Comparison of ENCODE assay signal across 15 mouse cellular contexts in genomic region chr17:86526016-86526415, GRCm38 (mm10). TPM values are rescaled to one million over a fixed set of nuclear protein-coding genes. Genes with fewer than 3 reads are reported as not detected.
"Had no signal": no experiment of that assay in that cellular context is flagged by ENCODE, and none has a peak within 500 bp of the region (broad histone marks: within the 10 kb centered on the region; RNA-seq: fewer than 3 reads in every experiment).

No protein-coding gene starts in this region.

- H3K36me3 ChIP-seq: intestine, embryonic 15.5 days; liver, embryonic 12.5 days; liver, embryonic 15.5 days; midbrain, embryonic 10.5 days; midbrain, embryonic 13.5 days had no signal

- H3K9ac ChIP-seq: intestine, embryonic 15.5 days; liver, embryonic 12.5 days; liver, embryonic 15.5 days; lung, embryonic 14.5 days; midbrain, embryonic 13.5 days had no signal

- H3K27me3 ChIP-seq: intestine, embryonic 15.5 days; liver, embryonic 12.5 days; liver, embryonic 15.5 days; midbrain, embryonic 13.5 days had no signal

- ATAC-seq: hindbrain, embryonic 16.5 days; intestine, embryonic 15.5 days; liver, embryonic 12.5 days; midbrain, embryonic 13.5 days had no signal

- DNase-seq: kidney, adult 11 months; kidney, adult 9 months; kidney, postnatal 14 days; layer of hippocampus, adult 9-11 months; lung, embryonic 14.5 days; thymus, adult 2 months; thymus, postnatal 14 days had no signal

- H3K4me2 ChIP-seq: intestine, embryonic 15.5 days; liver, embryonic 12.5 days; liver, embryonic 15.5 days; lung, embryonic 14.5 days; midbrain, embryonic 13.5 days had no signal

- H3K27ac ChIP-seq: intestine, embryonic 15.5 days; layer of hippocampus, adult 2 months; liver, embryonic 12.5 days; liver, embryonic 15.5 days; midbrain, embryonic 10.5 days; midbrain, embryonic 13.5 days had no signal

- H3K4me1 ChIP-seq: midbrain, embryonic 10.5 days; midbrain, embryonic 13.5 days had no signal

- H3K4me3 ChIP-seq: intestine, embryonic 15.5 days; layer of hippocampus, adult 2 months; liver, embryonic 12.5 days; liver, embryonic 15.5 days; megakaryocyte, embryonic 14.5 days; midbrain, embryonic 10.5 days; midbrain, embryonic 13.5 days had no signal

- H3K9me3 ChIP-seq: intestine, embryonic 15.5 days; liver, embryonic 12.5 days; liver, embryonic 15.5 days; megakaryocyte, embryonic 14.5 days; midbrain, embryonic 10.5 days; midbrain, embryonic 13.5 days had no signal

RNA-seq across cellular contexts. Expression of gene Gm10309, which starts 21.0 kb away (rescaled TPM):
- polyA plus RNA-seq: liver, embryonic 15.5 days; thymus, adult 2 months had no signal
